Mouse (Mus musculus): ENCODE measurements around the gene Gm28845. TPM values are rescaled to one million over a fixed set of nuclear protein-coding genes. Genes with fewer than 3 reads are reported as not detected.
A peak's percentile ranks its signal among the peaks of the same experiment; 100 is the strongest.

Gene Gm28845
- polyA plus RNA-seq (2011; ENCODE audit: insufficient read depth, insufficient read length, low replicate concordance, missing spikeins): not detected in 2 replicates

- no peak within 1 kb of the TSS for H3K27ac ChIP-seq (ENCODE audit: control insufficient read depth, insufficient read depth, low read depth, low read length, poor library complexity)
- peaks cover 3% of the 10 kb centered on the region; the same call in 1 of the 2 replicates for H3K4me1 ChIP-seq (ENCODE audit: control insufficient read depth, insufficient read depth, low read length)
- WGBS: 71% methylated on average over 1 of the region's 1 CpGs
- no peak within 1 kb of the TSS for H3K4me3 ChIP-seq (replicated peaks; ENCODE audit: control insufficient read depth, low read depth, low read length)
- no peak for TF ChIP-seq POLR2A (IDR thresholded peaks at IDR 0.05; ENCODE audit: borderline replicate concordance, control insufficient read depth, low read depth, low read length)
- no peak for TF ChIP-seq CTCF (IDR thresholded peaks at IDR 0.05; ENCODE audit: control insufficient read depth, insufficient read depth, low read length)
Observed at GRCm38 (mm10) chr1:65119438-65119837, at the start of gene Gm28845. TSS of gene Gm28845 (minus strand) at chr1:65119558.

DNA sequence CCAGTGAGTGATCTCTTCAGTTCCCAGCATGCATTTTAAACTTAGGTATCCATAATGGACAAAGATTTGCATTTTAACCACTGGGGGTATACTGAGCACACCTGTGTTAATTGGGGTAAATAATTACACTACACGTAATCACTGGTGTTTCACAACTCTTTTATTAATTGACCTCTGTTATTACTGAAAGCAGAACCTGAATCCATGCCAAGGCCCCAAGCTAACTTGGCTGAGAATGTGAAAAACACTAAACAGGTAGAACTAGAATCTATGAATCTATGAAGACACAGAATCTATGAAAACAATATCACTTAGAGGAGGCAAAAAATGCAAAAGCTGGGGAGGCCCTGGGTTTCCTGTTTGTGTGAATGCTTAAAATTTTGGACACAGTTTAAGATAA is 48.1 kb upstream of the Gm28845 start:
- TF ChIP-seq CTCF (IDR thresholded peaks at IDR 0.05; ENCODE audit: control insufficient read depth, insufficient read depth, low read length) (no peak), POLR2A (IDR thresholded peaks at IDR 0.05; ENCODE audit: borderline replicate concordance, control insufficient read depth, low read depth, low read length) (no peak)
- H3K4me1 ChIP-seq (ENCODE audit: control insufficient read depth, insufficient read depth, low read length): no peaks in the 10 kb centered on the region; the same call in 1 of the 2 replicates
- 83% methylated on average over 1 of the region's 1 CpGs for WGBS
- no peak overlapping the region for H3K4me3 ChIP-seq (replicated peaks; ENCODE audit: control insufficient read depth, low read depth, low read length)
- H3K27ac ChIP-seq (ENCODE audit: control insufficient read depth, insufficient read depth, low read depth, low read length, poor library complexity): no peak overlapping the region

DNA sequence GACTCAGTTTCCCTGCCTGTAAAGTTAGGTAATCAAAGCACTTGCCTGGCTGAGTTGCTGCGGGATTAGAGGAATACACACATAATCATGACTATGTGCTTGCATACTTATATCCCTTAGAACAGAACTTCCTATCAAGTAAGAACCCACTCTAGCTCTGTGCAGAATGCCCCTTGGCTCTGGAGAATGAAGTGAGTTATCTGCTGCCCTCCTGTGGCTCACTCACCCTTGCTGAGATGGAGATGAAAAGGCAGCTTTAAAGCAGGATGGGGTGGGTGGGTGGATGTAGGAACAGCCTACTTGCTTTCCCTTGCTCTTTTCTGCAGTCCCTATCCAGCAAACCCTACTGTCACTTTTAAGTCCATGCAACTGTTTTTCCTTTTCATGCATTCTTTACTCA is 42.9 kb upstream of the Gm28845 start:
- WGBS: 89% methylated on average over 1 of the region's 1 CpGs
- TF ChIP-seq CTCF (IDR thresholded peaks at IDR 0.05; ENCODE audit: control insufficient read depth, insufficient read depth, low read length): 0 out of 2 replicates have a peak, but pooled peaks have one; percentile 4
- TF ChIP-seq POLR2A (IDR thresholded peaks at IDR 0.05; ENCODE audit: borderline replicate concordance, control insufficient read depth, low read depth, low read length): no peak
- Histone ChIP-seq H3K27ac (ENCODE audit: control insufficient read depth, insufficient read depth, low read depth, low read length, poor library complexity) (no peak overlapping the region), H3K4me1 (ENCODE audit: control insufficient read depth, insufficient read depth, low read length) (no peaks in the 10 kb centered on the region; the same call in 1 of the 2 replicates), H3K4me3 (replicated peaks; ENCODE audit: control insufficient read depth, low read depth, low read length) (no peak overlapping the region)

- 81% methylated on average over 5 of the region's 5 CpGs for WGBS
- Histone ChIP-seq H3K4me1 (ENCODE audit: control insufficient read depth, insufficient read depth, low read length) (no peaks in the 10 kb centered on the region), H3K27ac (ENCODE audit: control insufficient read depth, insufficient read depth, low read depth, low read length, poor library complexity) (no peak overlapping the region), H3K4me3 (replicated peaks; ENCODE audit: control insufficient read depth, low read depth, low read length) (no peak overlapping the region)
- TF ChIP-seq POLR2A (IDR thresholded peaks at IDR 0.05; ENCODE audit: borderline replicate concordance, control insufficient read depth, low read depth, low read length): no peak
- no peak for TF ChIP-seq CTCF (IDR thresholded peaks at IDR 0.05; ENCODE audit: control insufficient read depth, insufficient read depth, low read length)
Observed at GRCm38 (mm10) chr1:65156111-65156510, 36.8 kb upstream of the Gm28845 start.

GRCm38 (mm10) chr1:65154814-65155213 is 35.5 kb upstream of the Gm28845 start:
- no peak for TF ChIP-seq CTCF (IDR thresholded peaks at IDR 0.05; ENCODE audit: control insufficient read depth, insufficient read depth, low read length)
- no peak for TF ChIP-seq POLR2A (IDR thresholded peaks at IDR 0.05; ENCODE audit: borderline replicate concordance, control insufficient read depth, low read depth, low read length)
- Histone ChIP-seq H3K4me3 (replicated peaks; ENCODE audit: control insufficient read depth, low read depth, low read length) (no peak overlapping the region), H3K4me1 (ENCODE audit: control insufficient read depth, insufficient read depth, low read length) (no peaks in the 10 kb centered on the region), H3K27ac (ENCODE audit: control insufficient read depth, insufficient read depth, low read depth, low read length, poor library complexity) (no peak overlapping the region)

GRCm38 (mm10) chr1:65147971-65148370 is 28.6 kb upstream of the Gm28845 start:
- TF ChIP-seq CTCF (IDR thresholded peaks at IDR 0.05; ENCODE audit: control insufficient read depth, insufficient read depth, low read length): no peak
- no peak for TF ChIP-seq POLR2A (IDR thresholded peaks at IDR 0.05; ENCODE audit: borderline replicate concordance, control insufficient read depth, low read depth, low read length)
- WGBS: 73% methylated on average over 3 of the region's 3 CpGs
- H3K4me1 ChIP-seq (ENCODE audit: control insufficient read depth, insufficient read depth, low read length): no peaks in the 10 kb centered on the region

GRCm38 (mm10) chr1:65147326-65147725 is 28.0 kb upstream of the Gm28845 start:
- TF ChIP-seq POLR2A (IDR thresholded peaks at IDR 0.05; ENCODE audit: borderline replicate concordance, control insufficient read depth, low read depth, low read length) (no peak), CTCF (IDR thresholded peaks at IDR 0.05; ENCODE audit: control insufficient read depth, insufficient read depth, low read length) (no peak)
- WGBS: 88% methylated on average over 5 of the region's 5 CpGs

More at GRCm38 (mm10) chr1:65147971-65148370, 28.6 kb upstream of the Gm28845 start:
- H3K27ac ChIP-seq (ENCODE audit: control insufficient read depth, insufficient read depth, low read depth, low read length, poor library complexity): no peak overlapping the region
- no peak overlapping the region for H3K4me3 ChIP-seq (replicated peaks; ENCODE audit: control insufficient read depth, low read depth, low read length)

DNA sequence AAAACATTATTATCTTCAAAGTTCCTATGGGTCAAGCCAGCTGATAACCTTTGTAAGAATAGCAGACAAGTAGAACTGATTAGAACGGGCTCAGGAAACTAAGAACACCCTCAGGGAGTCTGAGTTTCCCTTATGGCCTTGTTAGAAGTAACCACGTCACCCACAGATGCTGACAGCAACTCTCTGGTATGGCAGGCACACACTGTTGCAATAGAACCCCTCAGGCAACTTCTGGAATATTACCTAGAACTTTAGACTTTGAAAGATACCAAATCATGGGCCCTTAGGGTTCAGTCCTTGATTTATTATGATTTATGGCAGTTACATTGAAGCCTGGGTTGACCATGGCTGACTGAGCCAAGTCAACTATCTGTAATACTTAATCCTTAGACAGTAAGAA is 27.2 kb upstream of the Gm28845 start:
- Histone ChIP-seq H3K4me1 (ENCODE audit: control insufficient read depth, insufficient read depth, low read length) (no peaks in the 10 kb centered on the region), H3K4me3 (replicated peaks; ENCODE audit: control insufficient read depth, low read depth, low read length) (no peak overlapping the region), H3K27ac (ENCODE audit: control insufficient read depth, insufficient read depth, low read depth, low read length, poor library complexity) (no peak overlapping the region)
- WGBS: 26% methylated on average over 2 of the region's 2 CpGs
- TF ChIP-seq POLR2A (IDR thresholded peaks at IDR 0.05; ENCODE audit: borderline replicate concordance, control insufficient read depth, low read depth, low read length) (no peak), CTCF (IDR thresholded peaks at IDR 0.05; ENCODE audit: control insufficient read depth, insufficient read depth, low read length) (no peak)

More at GRCm38 (mm10) chr1:65147326-65147725, 28.0 kb upstream of the Gm28845 start:
- H3K4me1 ChIP-seq (ENCODE audit: control insufficient read depth, insufficient read depth, low read length): no peaks in the 10 kb centered on the region
- no peak overlapping the region for H3K27ac ChIP-seq (ENCODE audit: control insufficient read depth, insufficient read depth, low read depth, low read length, poor library complexity)
- H3K4me3 ChIP-seq (replicated peaks; ENCODE audit: control insufficient read depth, low read depth, low read length): no peak overlapping the region

- no peak overlapping the region for H3K4me3 ChIP-seq (replicated peaks; ENCODE audit: control insufficient read depth, low read depth, low read length)
- no peak overlapping the region for H3K27ac ChIP-seq (ENCODE audit: control insufficient read depth, insufficient read depth, low read depth, low read length, poor library complexity)
- TF ChIP-seq CTCF (IDR thresholded peaks at IDR 0.05; ENCODE audit: control insufficient read depth, insufficient read depth, low read length) (no peak), POLR2A (IDR thresholded peaks at IDR 0.05; ENCODE audit: borderline replicate concordance, control insufficient read depth, low read depth, low read length) (no peak)
- H3K4me1 ChIP-seq (ENCODE audit: control insufficient read depth, insufficient read depth, low read length): no peaks in the 10 kb centered on the region
- WGBS: 81% methylated on average over 2 of the region's 2 CpGs
Observed at GRCm38 (mm10) chr1:65144783-65145182, 25.4 kb upstream of the Gm28845 start.
